Comparison of ENCODE assay signal across 16 mouse cellular contexts in genomic region chr10:17919971-17920370, GRCm38 (mm10). TPM values are rescaled to one million over a fixed set of nuclear protein-coding genes. Genes with fewer than 3 reads are reported as not detected.
A peak's percentile ranks its signal among the peaks of the same experiment; 100 is the strongest.
DNase-seq lines count a peak whose midpoint lies in the region; ATAC-seq and TF ChIP-seq lines count a peak whose summit lies in the region.
"Had no signal": no experiment of that assay in that cellular context is flagged by ENCODE, and none has a peak within 500 bp of the region (broad histone marks: within the 10 kb centered on the region; RNA-seq: fewer than 3 reads in every experiment).

No protein-coding gene starts in this region.

- peak; percentile 10 to 21 for DNase-seq in B cell, adult 2 months
- DNase-seq in CH12.LX (ENCODE audit: extremely low read depth), result peak; percentile 9
- DNase-seq in thymus, adult 2 months, result peak; percentile 34
- no peak for DNase-seq in cerebellum, adult 2 months
- no peak for DNase-seq in kidney, adult 11 months
- DNase-seq in layer of hippocampus, postnatal 25 days (ENCODE audit: extremely low spot score in 1 of 2, low spot score in 1 of 2), result no peak
- DNase-seq in hindbrain, postnatal 0 days (ENCODE audit: low spot score), result no peak
- DNase-seq: adrenal gland, adult 8-10 months; cerebellum, postnatal 25 days; gastrocnemius, postnatal 25 days; liver had no signal

- dilution Hi-C loops in CH12.LX (cut with MboI; ENCODE audit: extremely low pct_ligation_motif_present, extremely low pct_unique_long_range_greater_than_20kb, low sequenced_read_pairs), result no loop called here

- TF ChIP-seq POLR2A in CH12.LX (IDR thresholded peaks at IDR 0.05; ENCODE audit: low read depth, low read length), result no peak
- no peak for TF ChIP-seq POLR2A in thymus, adult 2 months (IDR thresholded peaks at IDR 0.05; ENCODE audit: control insufficient read depth, extremely low read depth, insufficient read depth, low read length, poor library complexity)
- no peak for TF ChIP-seq POLR2A in cerebellum, adult 2 months (IDR thresholded peaks at IDR 0.05; ENCODE audit: borderline replicate concordance, insufficient read depth, low read length)

- no peak overlapping the region for H3K4me3 ChIP-seq in CH12.LX (replicated peaks in 1 of 3; ENCODE audit: low read depth in 2 of 3, low read length in 2 of 3, poor library complexity in 1 of 3)
- no peak overlapping the region for H3K4me3 ChIP-seq in thymus, adult 2 months (ENCODE audit: control insufficient read depth, insufficient read depth, low read length)
- H3K4me3 ChIP-seq in cerebellum, adult 2 months (replicated peaks; ENCODE audit: insufficient read depth, low read depth, low read length), result no peak overlapping the region
- H3K4me3 ChIP-seq in hindbrain, postnatal 0 days (ENCODE audit: low read length), result no peak overlapping the region
- H3K4me3 ChIP-seq: lung, embryonic 15.5 days; megakaryocyte, embryonic 14.5 days had no signal

- no peak for TF ChIP-seq RAD21 in CH12.LX (IDR thresholded peaks at IDR 0.05; ENCODE audit: low read depth, low read length)

- H3K4me2 ChIP-seq in CH12.LX (ENCODE audit: insufficient read depth, low read depth, poor library complexity, severe bottlenecking), result no peak overlapping the region
- no peak overlapping the region for H3K4me2 ChIP-seq in hindbrain, postnatal 0 days (ENCODE audit: low read depth, low read length)
- H3K4me2 ChIP-seq: heart, embryonic 11.5 days; lung, embryonic 15.5 days had no signal

- no peaks in the 10 kb centered on the region for H3K79me2 ChIP-seq in CH12.LX (replicated peaks; ENCODE audit: control insufficient read depth, extremely low read depth, insufficient read depth, poor library complexity, severe bottlenecking)

- 16% methylated on average over 5 of the region's 5 CpGs for WGBS in thymus, adult 2 months
- 88% methylated on average over 5 of the region's 5 CpGs for WGBS in cerebellum, adult 2 months
- 82% methylated on average over 5 of the region's 5 CpGs for WGBS in hindbrain, postnatal 0 days

- TF ChIP-seq CTCF in CH12.LX (conservative IDR thresholded peaks at IDR 0.05 in 1 of 2, IDR thresholded peaks at IDR 0.05 in 1 of 2; ENCODE audit: low read depth in 2 of 2, low read length in 2 of 2), result no peak
- TF ChIP-seq CTCF in thymus, adult 2 months (IDR thresholded peaks at IDR 0.05; ENCODE audit: borderline replicate concordance, control insufficient read depth, extremely low read depth, insufficient read depth, low read length, poor library complexity), result no peak
- TF ChIP-seq CTCF in cerebellum, adult 2 months (IDR thresholded peaks at IDR 0.05; ENCODE audit: borderline replicate concordance, insufficient read depth, low read depth, low read length), result no peak
- no peak for TF ChIP-seq CTCF in hindbrain, postnatal 0 days (IDR thresholded peaks at IDR 0.05; ENCODE audit: low read depth)

- TF ChIP-seq EP300 in CH12.LX (IDR thresholded peaks at IDR 0.05; ENCODE audit: low read length), result no peak

- H3K27ac ChIP-seq in CH12.LX (ENCODE audit: insufficient read depth, low read depth), result no peak overlapping the region
- H3K27ac ChIP-seq in thymus, adult 2 months (ENCODE audit: control insufficient read depth, insufficient read depth, low read length), result no peak overlapping the region
- no peak overlapping the region for H3K27ac ChIP-seq in cerebellum, adult 2 months (ENCODE audit: insufficient read depth, low read length)
- no peak overlapping the region for H3K27ac ChIP-seq in hindbrain, postnatal 0 days
- H3K27ac ChIP-seq: kidney, postnatal 0 days; lung, embryonic 15.5 days had no signal

- in situ Hi-C loops in CH12.LX (cut with MboI; ENCODE audit: low pct_ligation_motif_present, low pct_unique_long_range_greater_than_20kb, low sequenced_read_pairs), result no loop called here

- no peaks in the 10 kb centered on the region for H3K27me3 ChIP-seq in CH12.LX (replicated peaks)
- H3K27me3 ChIP-seq in thymus, adult 2 months (ENCODE audit: control insufficient read depth, insufficient read depth, low read length), result no peaks in the 10 kb centered on the region
- H3K27me3 ChIP-seq in cerebellum, adult 2 months (ENCODE audit: control insufficient read depth, insufficient read depth, low read length), result no peaks in the 10 kb centered on the region
- no peaks in the 10 kb centered on the region for H3K27me3 ChIP-seq in hindbrain, postnatal 0 days (ENCODE audit: insufficient read depth, low read length)
- H3K27me3 ChIP-seq: lung, embryonic 15.5 days; megakaryocyte, embryonic 14.5 days had no signal

- H3K4me1 ChIP-seq in CH12.LX (ENCODE audit: control insufficient read depth in 1 of 2, insufficient read depth in 2 of 2), result peaks cover 0 to 26% of the 10 kb centered on the region in 2 experiments; a peak in 2 of 4 replicates
- peaks cover 2% of the 10 kb centered on the region; the same call in 1 of the 2 replicates for H3K4me1 ChIP-seq in thymus, adult 2 months (replicated peaks; ENCODE audit: control insufficient read depth, insufficient read depth, low read length)
- H3K4me1 ChIP-seq in cerebellum, adult 2 months (ENCODE audit: control insufficient read depth, insufficient read depth, low read length), result no peaks in the 10 kb centered on the region
- no peaks in the 10 kb centered on the region for H3K4me1 ChIP-seq in hindbrain, postnatal 0 days (ENCODE audit: insufficient read depth, low read length)
- H3K4me1 ChIP-seq: lung, embryonic 15.5 days had no signal

- no peak overlapping the region for H3K9ac ChIP-seq in CH12.LX (ENCODE audit: insufficient read depth, low read depth)
- no peak overlapping the region for H3K9ac ChIP-seq in hindbrain, postnatal 0 days (replicated peaks; ENCODE audit: low read length)
- H3K9ac ChIP-seq: lung, embryonic 15.5 days had no signal

- ATAC-seq in inflammation-experienced regulatory T-cells, adult 6 months, result peak; percentile 85
- ATAC-seq in hindbrain, postnatal 0 days, result no peak

- no peaks in the 10 kb centered on the region for H3K9me3 ChIP-seq in CH12.LX (replicated peaks; ENCODE audit: low read length)
- no peaks in the 10 kb centered on the region for H3K9me3 ChIP-seq in hindbrain, postnatal 0 days (ENCODE audit: low read length)
- H3K9me3 ChIP-seq: lung, embryonic 15.5 days; megakaryocyte, embryonic 14.5 days had no signal

- peaks cover 7 to 17% of the 10 kb centered on the region in 2 experiments for H3K36me3 ChIP-seq in CH12.LX (replicated peaks in 1 of 2; ENCODE audit: control insufficient read depth in 1 of 2, insufficient read depth in 1 of 2, low read length in 1 of 2)
- peaks cover 9% of the 10 kb centered on the region for H3K36me3 ChIP-seq in thymus, adult 2 months (ENCODE audit: control insufficient read depth, insufficient read depth, low read length)
- no peaks in the 10 kb centered on the region for H3K36me3 ChIP-seq in hindbrain, postnatal 0 days (ENCODE audit: insufficient read depth, low read length)

TF ChIP-seq in CH12.LX, 34 proteins besides CTCF, POLR2A, EP300 and RAD21:
- no peak for TF ChIP-seq JUND (conservative IDR thresholded peaks at IDR 0.05; ENCODE audit: low read depth, low read length)
- TF ChIP-seq ZNF384 (IDR thresholded peaks at IDR 0.05; ENCODE audit: low read depth, low read length), result 0 out of 2 replicates have a peak, but pooled peaks have one; percentile 10
- TF ChIP-seq BHLHE40 (IDR thresholded peaks at IDR 0.05; ENCODE audit: low read depth, low read length), result 0 out of 2 replicates have a peak, but pooled peaks have one; percentile 11
- no peak for TF ChIP-seq SIN3A (IDR thresholded peaks at IDR 0.05; ENCODE audit: low read length)

RNA-seq across cellular contexts. Expression of gene Heca, which starts 27.9 kb away (rescaled TPM):
- total RNA-seq in CH12.LX (2012; rRNA removed) (6.6 and 12.4 TPM in 2 replicates), CH12.LX (2014; rRNA removed) (11.1 and 15.6 TPM in 2 replicates)
- polyA plus RNA-seq in CH12.LX (2012; ENCODE audit: insufficient read length, low read depth), result 9.1 and 10.0 TPM in 2 replicates
- 10 to 100 TPM; 20.6 to 36.9 (median 27.7) TPM for polyA plus RNA-seq in inflammation-experienced regulatory T-cells, adult 6 months (2017; shearing (Covaris generic))
- 34.0 and 37.9 TPM in 2 replicates for polyA plus RNA-seq in thymus, adult 2 months (2012; rRNA removed)
- 12.6 and 13.3 TPM in 2 replicates for polyA plus RNA-seq in cerebellum, adult 2 months (2012; rRNA removed)
- 10 to 100 TPM; 26.3 to 28.2 TPM for total RNA-seq in layer of hippocampus, postnatal 25 days (2021)
- total RNA-seq in hindbrain, postnatal 0 days (2014; rRNA removed), result 29.3 and 32.4 TPM in 2 replicates
- polyA plus RNA-seq in hindbrain, postnatal 0 days (2015; fragmentation: Nextera tagmentation; extraction: Ambion mirVana), result 3.6 and 5.1 TPM in 2 replicates

Comparison
In these comparisons a context has a peak if more than half of its experiments do, and no peak if none do; other contexts are left out.
1. DNase-seq: peak in B cell, adult 2 months (2 of 2), CH12.LX (single experiment) and thymus, adult 2 months (single experiment); none in cerebellum, adult 2 months (0 of 2), kidney, adult 11 months (single experiment), layer of hippocampus, postnatal 25 days (0 of 2) and hindbrain, postnatal 0 days (single experiment).